In genomic region chr10:61602283-61603033, GRCm38 (mm10) we compare ENCODE assay signal across 8 mouse cellular contexts. TPM values are rescaled to one million over a fixed set of nuclear protein-coding genes. Genes with fewer than 3 reads are reported as not detected.
DNase-seq lines count a peak whose midpoint lies in the region; ATAC-seq and TF ChIP-seq lines count a peak whose summit lies in the region.

No protein-coding gene starts in this region.

- peak; percentile 74 for TF ChIP-seq CTCF in ES-Bruce4 (IDR thresholded peaks at IDR 0.05; ENCODE audit: low read depth, low read length)

- no peak for TF ChIP-seq EP300 in ES-Bruce4 (IDR thresholded peaks at IDR 0.05; ENCODE audit: insufficient read depth, low read depth, low read length)

- H3K36me3 ChIP-seq in ES-Bruce4 (ENCODE audit: control insufficient read depth, insufficient read depth, low read length, poor library complexity, severe bottlenecking) = no peaks in the 10 kb centered on the region
- H3K36me3 ChIP-seq in forebrain, embryonic 16.5 days (ENCODE audit: control insufficient read depth, insufficient read depth) = no peaks in the 10 kb centered on the region
- no peaks in the 10 kb centered on the region for H3K36me3 ChIP-seq in intestine, embryonic 16.5 days (ENCODE audit: control insufficient read depth, insufficient read depth, low read length)
- H3K36me3 ChIP-seq in liver, embryonic 15.5 days (replicated peaks) = no peaks in the 10 kb centered on the region
- no peaks in the 10 kb centered on the region for H3K36me3 ChIP-seq in neural tube, embryonic 11.5 days (ENCODE audit: control insufficient read depth, insufficient read depth, low read length)

- peak; percentile 90 for DNase-seq in 416B (ENCODE audit: low read depth)
- DNase-seq in c-Kit-positive CD71-positive TER-119-positive erythroid progenitor cells, embryonic 14.5 days (ENCODE audit: low spot score) = peak; percentile 74
- peak; percentile 82 for DNase-seq in neural tube, embryonic 11.5 days (ENCODE audit: low spot score)
- DNase-seq in yolk sac, embryonic 10.5 days (ENCODE audit: low spot score) = peak; percentile 23

- no peak overlapping the region for H3K4me2 ChIP-seq in forebrain, embryonic 16.5 days (ENCODE audit: low read length)
- peak overlapping the region; percentile 39; the same call in 1 of the 2 replicates for H3K4me2 ChIP-seq in intestine, embryonic 16.5 days (ENCODE audit: low read depth, low read length)
- H3K4me2 ChIP-seq in liver, embryonic 15.5 days = peak overlapping the region; percentile 59
- H3K4me2 ChIP-seq in neural tube, embryonic 11.5 days (ENCODE audit: low read depth) = peak overlapping the region; percentile 23; the same call in 1 of the 2 replicates

- TF ChIP-seq POLR2A in ES-Bruce4 (IDR thresholded peaks at IDR 0.05; ENCODE audit: insufficient read depth, low read length) = no peak

- ATAC-seq in forebrain, embryonic 16.5 days = peak; percentile 65; the same call in 1 of the 2 replicates
- ATAC-seq in intestine, embryonic 16.5 days = peak; percentile 53
- ATAC-seq in liver, embryonic 15.5 days (ENCODE audit: insufficient read depth) = peak; percentile 58; the same call in 1 of the 2 replicates
- ATAC-seq in neural tube, embryonic 11.5 days (ENCODE audit: insufficient read depth, low FRiP score, low TSS enrichment) = no peak

- H3K27me3 ChIP-seq in ES-Bruce4 (ENCODE audit: control insufficient read depth, insufficient read depth, low read length, poor library complexity, severe bottlenecking) = no peaks in the 10 kb centered on the region
- no peaks in the 10 kb centered on the region for H3K27me3 ChIP-seq in forebrain, embryonic 16.5 days (replicated peaks; ENCODE audit: control insufficient read depth, insufficient read depth, low read length)
- no peaks in the 10 kb centered on the region for H3K27me3 ChIP-seq in intestine, embryonic 16.5 days (replicated peaks; ENCODE audit: control insufficient read depth, insufficient read depth, low read length)
- H3K27me3 ChIP-seq in liver, embryonic 15.5 days = peaks cover 28% of the 10 kb centered on the region
- H3K27me3 ChIP-seq in neural tube, embryonic 11.5 days (ENCODE audit: control insufficient read depth, insufficient read depth, low read length) = no peaks in the 10 kb centered on the region

- peak overlapping the region; percentile 17; the same call in 1 of the 2 replicates for H3K9ac ChIP-seq in ES-Bruce4 (ENCODE audit: low read depth, poor library complexity, severe bottlenecking)
- H3K9ac ChIP-seq in forebrain, embryonic 16.5 days (replicated peaks; ENCODE audit: low read depth, low read length) = no peak overlapping the region
- H3K9ac ChIP-seq in intestine, embryonic 16.5 days (ENCODE audit: low read depth, low read length) = no peak overlapping the region
- H3K9ac ChIP-seq in liver, embryonic 15.5 days = no peak overlapping the region
- H3K9ac ChIP-seq in neural tube, embryonic 11.5 days (ENCODE audit: low read length) = no peak overlapping the region

- no peak overlapping the region for H3K27ac ChIP-seq in ES-Bruce4 (ENCODE audit: insufficient read depth, low read length)
- no peak overlapping the region for H3K27ac ChIP-seq in forebrain, embryonic 16.5 days (ENCODE audit: low read length)
- no peak overlapping the region for H3K27ac ChIP-seq in intestine, embryonic 16.5 days (ENCODE audit: low read length)
- H3K27ac ChIP-seq in liver, embryonic 15.5 days (replicated peaks) = no peak overlapping the region
- H3K27ac ChIP-seq in neural tube, embryonic 11.5 days (ENCODE audit: low read depth, low read length) = no peak overlapping the region

- H3K4me3 ChIP-seq in ES-Bruce4 (ENCODE audit: low read depth, low read length) = peak overlapping the region; percentile 95
- H3K4me3 ChIP-seq in forebrain, embryonic 16.5 days (replicated peaks; ENCODE audit: low read length) = no peak overlapping the region
- peak overlapping the region; percentile 14 for H3K4me3 ChIP-seq in intestine, embryonic 16.5 days (ENCODE audit: low read length)
- H3K4me3 ChIP-seq in liver, embryonic 15.5 days (replicated peaks) = peak overlapping the region; percentile 21
- no peak overlapping the region for H3K4me3 ChIP-seq in neural tube, embryonic 11.5 days (ENCODE audit: low read depth, low read length)

- no peaks in the 10 kb centered on the region for H3K4me1 ChIP-seq in ES-Bruce4 (ENCODE audit: control insufficient read depth, insufficient read depth, low read length)
- 0 out of 2 replicates have a peak, but pooled peaks cover 4% of the 10 kb centered on the region for H3K4me1 ChIP-seq in forebrain, embryonic 16.5 days (replicated peaks; ENCODE audit: control insufficient read depth, insufficient read depth, low read length)
- no peaks in the 10 kb centered on the region for H3K4me1 ChIP-seq in intestine, embryonic 16.5 days (ENCODE audit: control insufficient read depth, insufficient read depth, low read length)
- H3K4me1 ChIP-seq in liver, embryonic 15.5 days (replicated peaks) = peaks cover 5% of the 10 kb centered on the region
- no peaks in the 10 kb centered on the region for H3K4me1 ChIP-seq in neural tube, embryonic 11.5 days (ENCODE audit: control insufficient read depth, insufficient read depth, low read length)

- H3K9me3 ChIP-seq in ES-Bruce4 (replicated peaks; ENCODE audit: control insufficient read depth, insufficient read depth, low read length, poor library complexity, severe bottlenecking) = no peaks in the 10 kb centered on the region
- H3K9me3 ChIP-seq in forebrain, embryonic 16.5 days (ENCODE audit: control insufficient read depth, low read length) = no peaks in the 10 kb centered on the region
- no peaks in the 10 kb centered on the region for H3K9me3 ChIP-seq in intestine, embryonic 16.5 days (ENCODE audit: control insufficient read depth, low read length)
- H3K9me3 ChIP-seq in liver, embryonic 15.5 days (replicated peaks) = no peaks in the 10 kb centered on the region
- H3K9me3 ChIP-seq in neural tube, embryonic 11.5 days (ENCODE audit: control insufficient read depth, low read length) = no peaks in the 10 kb centered on the region; the same call in 1 of the 2 replicates

- 9% methylated on average over 14 of the region's 14 CpGs for WGBS in forebrain, embryonic 16.5 days
- WGBS in intestine, embryonic 16.5 days = 14% methylated on average over 14 of the region's 14 CpGs
- WGBS in liver, embryonic 15.5 days (ENCODE audit: insufficient replicate concordance) = 8% methylated on average over 14 of the region's 14 CpGs
- 16% methylated on average over 14 of the region's 14 CpGs for WGBS in neural tube, embryonic 11.5 days

RNA-seq across cellular contexts. Expression of gene Npffr1, which starts 7.2 kb away (rescaled TPM):
- polyA plus RNA-seq in ES-Bruce4 (2011; ENCODE audit: insufficient read depth, insufficient read length, low read depth, missing spikeins) = 0.79 and 1.3 TPM in 2 replicates
- polyA plus RNA-seq in forebrain, embryonic 16.5 days (2015; fragmentation: Nextera tagmentation; extraction: Ambion mirVana) = 0.34 and 1.1 TPM in 2 replicates
- polyA plus RNA-seq in intestine, embryonic 16.5 days (2015; fragmentation: Nextera tagmentation; extraction: Ambion mirVana) = 0.05 and 0.16 TPM in 2 replicates
- polyA plus RNA-seq in liver, embryonic 15.5 days (2015; fragmentation: Nextera tagmentation; extraction: Ambion mirVana) = not detected in 2 replicates
- 0.08 TPM in 1 of 2 replicates, not detected in the other for polyA plus RNA-seq in neural tube, embryonic 11.5 days (2014; fragmentation: Nextera tagmentation; extraction: Ambion mirVana)

RNA-seq across cellular contexts. Expression of gene Ppa1, which starts 45.9 kb away (rescaled TPM):
- polyA plus RNA-seq in ES-Bruce4 (2011; ENCODE audit: insufficient read depth, insufficient read length, low read depth, missing spikeins) = 149 and 150 TPM in 2 replicates
- polyA plus RNA-seq in forebrain, embryonic 16.5 days (2015; fragmentation: Nextera tagmentation; extraction: Ambion mirVana) = 244 and 261 TPM in 2 replicates
- 199 and 233 TPM in 2 replicates for polyA plus RNA-seq in intestine, embryonic 16.5 days (2015; fragmentation: Nextera tagmentation; extraction: Ambion mirVana)
- polyA plus RNA-seq in liver, embryonic 15.5 days (2015; fragmentation: Nextera tagmentation; extraction: Ambion mirVana) = 91.9 and 92.6 TPM in 2 replicates
- 283 and 285 TPM in 2 replicates for polyA plus RNA-seq in neural tube, embryonic 11.5 days (2014; fragmentation: Nextera tagmentation; extraction: Ambion mirVana)

Comparison
In these comparisons a context has a peak if more than half of its experiments do, and no peak if none do; other contexts are left out.
1. DNase-seq: peak in every context shown above with its lines; median percentile 90 in 416B; 82 in neural tube, embryonic 11.5 days; 74 in c-Kit-positive CD71-positive TER-119-positive erythroid progenitor cells, embryonic 14.5 days; 23 in yolk sac, embryonic 10.5 days.
2. H3K4me3 ChIP-seq: peak in ES-Bruce4 (single experiment), intestine, embryonic 16.5 days (single experiment) and liver, embryonic 15.5 days (single experiment); none in forebrain, embryonic 16.5 days (single experiment) and neural tube, embryonic 11.5 days (single experiment).